Mouse (Mus musculus) testis, adult 2 months (tissue): ENCODE results near the gene Pdk3. TPM values are rescaled to one million over a fixed set of nuclear protein-coding genes. Genes with fewer than 3 reads are reported as not detected.

Experiments
- H3K27ac ChIP-seq: fragments of 200-500 bp; 2 replicates; pipeline ENCODE4 v1.5.1; 2012; ENCODE audit warnings: low read depth, low read length; ENCODE audit not compliant: control insufficient read depth, insufficient read depth
- H3K27me3 ChIP-seq: fragments of 200-500 bp; 2 replicates; pipeline ENCODE4 v1.6.1; 2012; ENCODE audit warnings: mild to moderate bottlenecking, low read length, moderate library complexity; ENCODE audit not compliant: control insufficient read depth, insufficient read depth
- H3K36me3 ChIP-seq: fragments of 200-500 bp; 2 replicates; pipeline ENCODE4 v1.6.1; 2012; ENCODE audit warnings: mild to moderate bottlenecking, low read length; ENCODE audit not compliant: control insufficient read depth, insufficient read depth
- H3K4me1 ChIP-seq: fragments of 200-500 bp; 2 replicates; pipeline ENCODE4 v1.6.1; 2012; ENCODE audit warnings: low read length; ENCODE audit not compliant: control insufficient read depth, insufficient read depth
- H3K4me3 ChIP-seq: fragments of 200-500 bp; 2 replicates; pipeline ENCODE4 v1.5.1; 2012; ENCODE audit warnings: low read depth, mild to moderate bottlenecking, low read length, moderate library complexity, mixed read lengths; ENCODE audit not compliant: control insufficient read depth
- CTCF ChIP-seq: fragments of 200-500 bp; IDR thresholded peaks from 2 replicates; pipeline ENCODE4 v1.5.1; 2012; ENCODE audit warnings: low read depth, mild to moderate bottlenecking, inconsistent platforms, low read length, moderate library complexity; ENCODE audit not compliant: control insufficient read depth, insufficient read depth, insufficient replicate concordance
- POLR2A ChIP-seq: fragments of 200-500 bp; IDR thresholded peaks from 2 replicates; pipeline ENCODE4 v1.6.1; 2012; ENCODE audit warnings: low read depth, mild to moderate bottlenecking, inconsistent platforms, low read length, moderate library complexity; ENCODE audit not compliant: control insufficient read depth
- polyA plus RNA-seq: library from polyadenylated mRNA; depleted of rRNA; stranded (reverse); fragments of >200 nt; gene quantifications from 2 replicates; pipeline ENCODE4 v1.2.3, GENCODE M21; 2012; rRNA removed

Gene Pdk3
- polyA plus RNA-seq, 1 experiment: 43.0 TPM

- Histone ChIP-seq H3K4me1 (no peaks in the 10 kb centered on the region), H3K27me3 (no peaks in the 10 kb centered on the region), H3K36me3 (no peaks in the 10 kb centered on the region), H3K27ac (no peak overlapping the region), H3K4me3 (no peak overlapping the region)
- no peak for TF ChIP-seq CTCF
- TF ChIP-seq POLR2A: no peak
Observed at GRCm38 (mm10) chrX:93749165-93749564, 82.8 kb downstream of the Pdk3 start.

- H3K4me1 ChIP-seq: no peaks in the 10 kb centered on the region
- no peaks in the 10 kb centered on the region for H3K36me3 ChIP-seq
- H3K27ac ChIP-seq: no peak overlapping the region
- TF ChIP-seq CTCF: no peak
- no peak for TF ChIP-seq POLR2A
- no peak overlapping the region for H3K4me3 ChIP-seq
- H3K27me3 ChIP-seq: no peaks in the 10 kb centered on the region
Observed at GRCm38 (mm10) chrX:93732975-93733748, 98.8 kb downstream of the Pdk3 start.

- TF ChIP-seq CTCF (no peak), POLR2A (no peak)
- no peaks in the 10 kb centered on the region for H3K4me1 ChIP-seq
- no peak overlapping the region for H3K4me3 ChIP-seq
- H3K36me3 ChIP-seq: no peaks in the 10 kb centered on the region
- H3K27ac ChIP-seq: no peak overlapping the region
- no peaks in the 10 kb centered on the region for H3K27me3 ChIP-seq
Observed at GRCm38 (mm10) chrX:93732407-93732806, 99.6 kb downstream of the Pdk3 start.

GRCm38 (mm10) chrX:93730854-93731253 is 101.1 kb downstream of the Pdk3 start:
- Histone ChIP-seq H3K4me1 (no peaks in the 10 kb centered on the region), H3K36me3 (no peaks in the 10 kb centered on the region)

GRCm38 (mm10) chrX:93729529-93729928 is 102.5 kb downstream of the Pdk3 start:
- H3K4me1 ChIP-seq: no peaks in the 10 kb centered on the region
- no peaks in the 10 kb centered on the region for H3K36me3 ChIP-seq
- TF ChIP-seq POLR2A (no peak), CTCF (no peak)
- no peak overlapping the region for H3K27ac ChIP-seq
- no peak overlapping the region for H3K4me3 ChIP-seq
- no peaks in the 10 kb centered on the region for H3K27me3 ChIP-seq

More at GRCm38 (mm10) chrX:93730854-93731253, 101.1 kb downstream of the Pdk3 start:
- TF ChIP-seq POLR2A (no peak), CTCF (no peak)
- Histone ChIP-seq H3K27me3 (no peaks in the 10 kb centered on the region), H3K27ac (no peak overlapping the region), H3K4me3 (no peak overlapping the region)

Other genes starting within 250 kb of the Pdk3 start
- gene Pola1, start 200.0 kb downstream of the Pdk3 start, polyA plus RNA-seq: 0.17 and 0.25 TPM in 2 replicates
- gene Pcyt1b, start 177.3 kb downstream of the Pdk3 start, polyA plus RNA-seq: 1.0 and 1.4 TPM in 2 replicates
- 8.9 and 15.0 TPM in 2 replicates for gene AU015836, start 136.5 kb upstream of the Pdk3 start, polyA plus RNA-seq